Mouse (Mus musculus) liver, adult (tissue): ENCODE measurements around the gene Trak1.

ENCODE experiments used
- GATA4 ChIP-seq: IDR thresholded peaks from 2 replicates; pipeline ENCODE4 v1.6.1; 2014; ENCODE audit warnings: mild to moderate bottlenecking, low read length; ENCODE audit not compliant: insufficient replicate concordance

The Trak1 gene

DNA sequence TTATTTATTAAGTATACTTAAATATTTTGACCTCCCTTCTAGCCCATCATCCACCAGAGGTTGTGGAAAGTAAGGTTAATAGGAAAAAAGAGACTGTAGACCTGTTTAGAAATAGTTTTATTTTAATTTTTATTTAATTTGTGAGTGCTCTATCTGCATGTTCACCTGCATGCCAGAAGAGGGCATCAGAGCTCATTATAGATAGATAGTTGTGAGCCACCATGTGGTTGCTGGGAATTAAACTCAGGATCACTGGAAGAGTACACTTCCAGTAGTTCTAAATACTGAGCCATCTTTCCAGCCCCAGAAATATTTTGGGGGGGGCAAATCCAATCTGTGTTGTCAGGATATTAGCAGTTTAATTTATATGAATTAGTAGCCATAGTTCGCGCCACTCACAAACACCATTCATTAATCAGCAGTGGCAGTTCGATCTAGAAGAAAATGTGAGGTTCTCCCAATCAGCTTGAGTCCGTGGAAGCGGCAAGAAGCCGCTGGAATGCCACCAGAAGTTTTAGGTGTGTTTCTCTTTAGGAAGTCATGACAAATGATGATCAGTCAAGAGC is 13.6 kb upstream of the Trak1 start:
- TF ChIP-seq GATA4 = no peak

DNA sequence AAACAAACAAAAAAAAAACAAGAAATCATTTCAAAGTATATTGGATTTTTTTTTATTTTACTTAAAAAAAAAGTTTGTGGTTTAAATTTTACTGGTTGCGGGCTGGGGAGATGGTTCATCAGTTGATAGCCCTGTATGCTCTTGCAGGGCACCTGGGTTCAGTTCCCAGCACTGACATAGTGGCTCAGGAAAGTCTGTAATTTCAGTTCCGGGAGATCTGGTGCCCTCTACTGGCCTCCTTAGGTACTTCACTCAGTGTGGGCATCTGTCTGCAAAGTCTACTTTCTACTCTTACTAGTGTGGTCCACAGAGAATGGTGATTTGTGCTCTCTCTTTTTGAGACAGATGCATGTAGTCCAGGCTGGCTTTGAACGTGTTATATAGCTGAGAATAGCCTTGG is 12.9 kb upstream of the Trak1 start:
- no peak for TF ChIP-seq GATA4

DNA sequence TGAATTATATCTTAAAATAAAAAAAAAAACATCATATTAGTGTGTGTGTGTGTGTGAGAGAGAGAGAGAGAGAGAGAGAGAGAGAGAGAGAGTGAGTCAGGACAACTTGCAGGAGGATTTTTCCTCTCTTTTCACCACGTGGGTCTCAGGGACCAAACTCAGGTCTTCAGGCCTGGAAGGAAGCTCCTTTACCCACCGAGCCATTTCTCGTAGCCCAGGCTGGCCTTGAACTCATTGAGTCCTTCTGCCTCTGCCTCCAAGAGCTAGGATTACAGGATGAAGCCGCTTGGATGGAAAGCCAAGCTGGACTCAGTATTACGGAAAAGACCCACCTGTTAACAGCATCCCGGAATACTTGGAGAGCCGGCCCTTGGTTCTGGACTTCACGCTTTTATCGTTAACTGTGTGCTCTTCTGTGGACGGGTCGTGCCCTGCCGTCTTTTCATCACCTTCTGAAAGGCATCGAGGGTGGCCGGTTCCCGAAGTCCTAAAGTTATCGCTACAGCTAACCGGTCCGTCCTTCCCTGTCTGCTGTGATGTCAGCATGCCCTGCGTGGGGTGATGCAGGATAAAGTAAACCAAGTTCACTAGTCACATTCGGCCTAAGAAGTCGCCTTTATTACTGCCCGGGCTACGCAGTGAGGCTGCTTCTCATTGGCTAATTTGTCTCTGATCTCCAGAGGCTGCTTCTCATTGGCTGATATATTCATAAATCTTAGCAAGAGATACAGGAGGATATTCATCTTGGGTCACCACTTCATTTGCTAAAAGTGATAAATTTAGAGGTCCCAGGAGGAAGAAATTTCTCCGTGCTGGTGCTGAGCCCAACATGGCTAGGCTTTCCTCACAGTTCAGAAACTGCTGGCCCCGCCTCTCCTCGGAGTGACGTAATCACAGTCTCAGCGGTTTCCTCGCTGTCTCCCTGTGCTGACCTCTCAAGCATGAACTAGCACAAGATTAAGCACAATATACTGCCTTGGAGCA is 11.7 kb upstream of the Trak1 start:
- no peak for TF ChIP-seq GATA4

DNA sequence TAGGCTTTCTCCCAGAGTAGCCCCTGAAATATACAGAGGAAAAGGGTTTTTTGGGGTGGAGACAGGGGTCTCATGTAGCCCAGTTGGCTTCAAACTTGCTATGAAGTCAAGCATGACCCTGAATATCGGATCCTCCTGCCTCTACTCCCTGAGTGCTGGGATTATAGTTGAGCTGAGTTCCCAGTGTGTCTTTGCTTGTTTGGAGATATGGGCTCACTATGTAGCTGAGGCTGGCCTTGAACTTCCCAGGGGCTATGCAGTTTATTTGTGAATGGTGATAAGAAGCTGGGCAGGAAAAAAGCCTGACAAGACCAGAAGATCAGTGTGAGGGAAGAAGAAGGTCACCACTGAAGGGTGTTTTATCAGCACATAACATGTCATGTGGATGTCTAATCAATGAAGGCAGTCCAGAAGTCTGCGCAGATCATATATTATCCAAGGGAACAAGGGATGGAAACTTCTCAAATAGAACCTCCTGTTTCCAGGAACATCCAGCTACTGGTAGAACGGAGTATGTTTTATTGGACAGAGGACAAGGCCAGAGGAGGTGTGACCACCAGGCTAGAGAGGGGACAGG is 10.9 kb upstream of the Trak1 start:
- TF ChIP-seq GATA4 = no peak

DNA sequence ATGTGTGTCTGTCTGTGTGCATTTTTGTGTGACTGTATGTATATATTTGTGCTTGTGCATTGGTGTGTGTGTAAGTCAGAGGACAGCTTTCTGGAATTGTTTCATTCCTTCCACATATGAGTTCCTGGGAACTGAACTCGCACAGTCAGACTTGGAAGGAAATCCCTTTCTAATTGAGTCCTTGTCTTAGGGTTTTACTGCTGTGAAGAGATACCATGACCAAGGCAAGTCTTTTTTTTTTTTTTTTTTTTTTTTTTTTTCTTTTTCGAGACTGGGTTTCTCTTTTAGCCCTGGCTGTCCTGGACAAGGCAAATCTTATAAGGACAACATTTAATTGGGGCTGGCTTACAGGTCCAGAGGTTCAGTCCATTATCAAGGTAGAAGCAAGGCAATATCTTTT is 6.0 kb upstream of the Trak1 start:
- no peak for TF ChIP-seq GATA4

DNA sequence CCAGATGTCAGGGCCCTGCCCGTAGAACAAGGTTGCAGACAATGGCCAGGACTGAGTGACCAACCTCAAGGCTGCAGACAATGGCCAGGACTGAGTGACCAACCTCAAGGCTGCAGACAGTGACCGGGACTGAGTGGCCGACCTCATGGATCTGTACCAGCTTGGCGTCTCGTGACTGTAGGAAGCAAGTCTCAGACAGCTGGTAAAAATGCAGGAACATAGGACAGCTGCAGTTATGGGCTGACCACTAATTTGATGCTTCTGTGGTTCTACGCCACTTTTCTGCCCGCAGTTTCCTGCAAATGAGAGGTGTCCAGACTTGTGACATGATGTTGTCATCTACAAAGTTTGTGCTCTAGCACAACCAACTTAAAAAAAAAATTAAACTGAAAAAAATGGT is 4.1 kb upstream of the Trak1 start:
- TF ChIP-seq GATA4 = no peak

DNA sequence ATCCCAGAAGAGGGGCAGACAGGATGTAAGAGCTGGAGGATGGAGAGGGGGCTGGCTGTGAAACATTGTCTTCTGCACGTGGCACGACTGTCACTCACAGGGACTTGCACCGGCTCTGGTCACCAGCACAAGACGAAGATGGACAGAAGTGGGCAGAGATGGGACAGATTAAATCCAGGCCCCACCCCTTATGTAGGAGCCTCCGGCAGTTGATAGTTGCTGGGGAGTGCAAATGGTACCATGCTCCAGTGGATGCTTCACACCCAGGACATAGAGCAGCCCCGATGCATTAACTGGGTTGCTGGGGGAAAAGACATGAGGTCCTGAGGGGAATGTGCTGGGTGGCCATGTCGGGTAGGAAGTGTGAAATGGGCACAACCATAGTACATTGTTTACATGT is 2.1 kb upstream of the Trak1 start:
- no peak for TF ChIP-seq GATA4

DNA sequence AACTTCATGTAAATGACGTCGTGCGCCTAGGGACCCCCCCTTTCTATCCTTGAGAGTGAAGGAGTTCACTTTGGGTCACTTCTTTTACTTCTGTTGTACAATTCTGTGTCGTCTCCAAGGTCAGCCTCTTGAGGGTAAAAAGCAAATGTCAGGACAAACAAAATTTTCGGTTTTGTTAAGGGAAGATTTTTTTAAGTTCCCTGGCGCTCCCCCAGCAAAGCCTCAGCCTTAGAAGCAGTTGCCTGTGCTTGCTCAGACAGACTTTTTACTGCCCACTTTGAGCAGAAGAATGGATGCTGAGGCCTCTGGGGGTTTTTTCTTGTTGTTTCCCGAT is 730 bp downstream of the Trak1 start:
- TF ChIP-seq GATA4 = no peak

DNA sequence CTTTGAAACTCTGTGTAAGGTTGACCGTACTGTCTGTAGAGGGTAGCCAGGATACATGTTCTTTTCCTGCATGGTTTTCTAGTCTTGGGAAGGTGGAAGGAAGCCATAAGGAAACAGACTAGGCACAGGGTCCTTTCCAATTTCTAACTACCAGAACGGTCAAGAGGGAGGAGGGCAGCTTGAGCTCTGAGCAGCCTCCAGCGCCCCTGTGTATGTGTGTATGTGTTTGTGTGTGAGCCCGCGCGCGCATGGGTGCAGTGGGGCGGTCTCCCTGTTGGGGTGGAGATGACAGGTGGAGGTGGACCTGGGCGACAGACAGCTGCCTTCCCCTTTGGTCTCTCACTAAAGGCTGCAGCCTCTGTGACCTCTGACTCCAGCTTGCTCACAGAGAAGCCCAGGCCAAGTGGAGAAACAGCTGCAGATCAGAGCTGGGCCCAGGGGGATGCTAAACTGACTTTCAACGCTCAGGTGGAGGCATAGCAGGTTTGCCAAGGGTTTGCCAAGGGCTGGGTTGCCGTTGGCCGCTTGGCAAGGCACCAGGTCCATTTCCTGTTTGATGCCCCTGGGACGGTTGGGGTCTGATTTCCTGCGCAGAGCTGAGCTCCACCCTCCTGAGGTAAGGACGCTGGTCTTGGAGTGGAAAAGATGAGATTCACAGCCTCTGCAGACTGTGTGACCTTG is 1.2 kb downstream of the Trak1 start:
- TF ChIP-seq GATA4 = no peak

DNA sequence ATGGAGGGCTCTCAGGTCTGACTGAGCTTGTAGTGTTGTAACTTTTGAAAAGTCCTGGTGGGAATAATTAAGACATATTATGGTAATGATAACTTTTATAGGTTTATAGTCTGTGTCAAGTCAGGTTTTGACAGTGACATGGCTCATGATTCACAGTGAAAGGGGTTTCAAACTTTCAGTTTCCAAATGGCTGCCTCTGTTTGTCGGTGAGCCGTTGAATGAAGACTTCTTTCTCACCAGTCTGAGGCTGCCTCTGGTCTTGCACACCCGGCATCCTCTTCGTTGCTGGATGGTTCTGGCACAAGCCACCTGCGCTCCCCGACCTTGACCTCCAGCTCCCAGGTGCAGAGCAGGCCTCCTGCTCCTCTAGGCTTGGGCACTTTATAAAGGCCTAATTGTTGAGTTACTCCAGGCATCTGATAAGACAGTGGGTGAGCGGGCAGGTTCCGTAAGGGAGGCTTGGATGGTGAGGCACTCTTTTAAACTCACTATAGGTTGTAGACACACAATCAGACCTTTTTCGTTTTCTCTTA is 2.0 kb downstream of the Trak1 start:
- TF ChIP-seq GATA4 = no peak

DNA sequence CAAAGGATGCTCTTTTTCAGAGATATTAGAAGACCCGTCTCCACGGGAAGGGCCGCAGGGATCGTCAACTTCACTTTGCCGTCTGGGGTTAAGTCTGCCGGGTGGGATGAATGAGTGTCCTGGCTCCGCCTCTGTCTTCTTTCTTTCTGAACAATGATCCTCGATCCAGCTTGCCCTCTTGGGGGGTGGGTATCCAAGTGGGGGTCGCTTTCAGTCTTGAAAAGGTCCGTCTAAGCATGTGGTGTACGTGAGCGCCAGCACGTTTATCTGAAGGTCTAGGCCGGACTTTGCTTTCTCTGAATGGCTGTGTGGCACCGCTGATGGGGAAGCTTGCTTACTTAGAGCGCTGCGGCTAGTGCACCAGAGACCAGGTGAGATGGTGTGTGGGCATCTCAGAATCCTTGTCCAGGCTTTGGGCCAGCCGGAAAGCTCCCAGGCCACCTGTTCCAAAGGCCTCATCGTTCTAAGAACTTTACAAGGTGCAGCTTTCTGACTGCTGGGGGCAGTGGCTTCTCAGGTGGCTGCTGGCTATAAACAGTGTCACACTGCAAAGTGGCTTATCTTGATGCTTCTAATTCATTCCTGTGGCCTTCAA is 2.8 kb downstream of the Trak1 start:
- TF ChIP-seq GATA4 = no peak

DNA sequence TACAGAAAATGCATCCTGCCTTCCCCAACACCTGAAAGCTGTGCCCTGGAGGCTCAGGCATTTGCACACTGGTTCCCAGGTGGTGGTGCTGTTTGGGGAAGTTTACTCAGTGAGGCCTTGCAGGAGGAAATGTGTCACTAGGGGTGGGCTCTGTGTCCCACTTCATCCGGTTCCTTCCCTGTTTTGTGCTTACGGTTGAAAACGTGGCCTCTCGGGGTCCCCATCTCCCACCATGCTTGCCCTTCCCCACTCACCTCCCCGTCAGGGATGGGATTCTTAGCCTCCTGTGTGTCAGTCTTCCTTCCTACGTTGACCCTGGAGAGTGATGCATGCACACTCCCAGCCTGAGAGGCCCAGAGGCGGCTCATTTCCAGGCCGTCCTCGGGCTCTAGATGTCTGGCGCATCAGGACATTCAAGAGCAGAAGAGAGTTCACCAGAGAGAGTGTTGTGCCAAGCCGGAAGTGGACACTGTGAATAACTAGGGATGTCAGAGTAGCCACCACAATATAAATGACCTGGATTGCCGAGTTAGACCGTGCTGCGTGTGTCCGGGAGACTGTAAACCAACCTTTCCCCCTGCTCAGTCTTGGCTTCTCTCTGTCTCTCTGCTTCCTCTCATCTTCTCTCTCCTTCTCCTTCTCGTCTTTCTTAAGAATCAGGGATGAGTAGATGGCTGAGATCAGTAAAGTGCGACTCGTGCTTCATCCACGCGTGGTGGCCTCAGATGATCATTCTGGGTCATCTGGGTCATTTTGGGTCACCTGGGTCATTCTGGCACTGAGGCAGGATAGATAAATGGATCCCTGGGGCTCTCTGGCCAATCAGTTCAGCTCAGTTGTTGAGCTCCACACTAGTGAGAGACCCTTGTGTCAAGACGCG is 4.0 kb downstream of the Trak1 start:
- no peak for TF ChIP-seq GATA4

DNA sequence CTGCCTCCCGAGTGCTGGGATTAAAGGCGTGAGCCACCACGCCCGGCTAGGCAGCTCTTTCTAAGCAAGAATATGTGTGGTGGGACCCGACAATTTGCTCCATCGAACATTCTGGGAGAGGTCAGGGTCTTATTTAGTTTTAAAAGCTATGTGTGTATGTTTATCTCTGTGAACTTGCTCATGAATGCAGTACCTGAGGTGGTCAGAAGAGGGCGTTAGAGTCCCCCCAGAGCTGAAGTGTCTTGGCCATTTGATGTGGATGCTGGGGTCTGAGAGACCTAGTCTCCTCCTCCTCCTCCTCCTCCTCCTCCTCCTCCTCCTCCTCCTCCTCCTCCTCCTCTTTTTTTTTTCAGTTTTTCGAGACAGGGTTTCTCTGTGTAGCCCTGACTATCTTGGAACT is 5.2 kb downstream of the Trak1 start:
- TF ChIP-seq GATA4 = no peak

DNA sequence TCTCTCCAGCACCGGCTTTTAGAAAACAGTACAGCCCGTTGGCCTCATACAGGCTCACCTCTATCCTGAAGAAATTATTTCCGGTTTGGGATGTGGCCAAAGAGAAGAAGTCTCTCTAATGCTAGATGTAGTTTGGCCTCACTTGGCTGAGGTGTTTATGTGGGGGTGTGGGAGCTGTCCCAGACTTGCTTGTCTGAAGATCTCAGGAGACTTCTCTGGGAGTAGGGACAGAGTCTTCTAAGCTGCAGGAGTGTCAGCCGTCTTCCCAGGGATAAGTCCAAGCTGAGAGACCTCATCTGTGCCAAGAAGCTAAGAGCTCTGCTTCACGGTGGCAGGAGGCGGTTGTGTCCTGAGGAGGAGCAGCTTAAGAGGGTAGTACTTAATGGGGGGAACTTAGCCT is 5.8 kb downstream of the Trak1 start:
- TF ChIP-seq GATA4 = no peak
